Mouse (Mus musculus) liver, embryonic 18 days (tissue): ENCODE data around the gene Aimp2. TPM values are rescaled to one million over a fixed set of nuclear protein-coding genes. Genes with fewer than 3 reads are reported as not detected.

Experiments
- polyA plus RNA-seq: library from polyadenylated mRNA; depleted of rRNA; stranded (reverse); fragments of >200 nt; gene quantifications from 2 replicates; pipeline ENCODE4 v1.2.3, GENCODE M21; 2012; rRNA removed

Gene Aimp2
- 25.6 and 27.3 TPM in 2 replicates for polyA plus RNA-seq

DNA sequence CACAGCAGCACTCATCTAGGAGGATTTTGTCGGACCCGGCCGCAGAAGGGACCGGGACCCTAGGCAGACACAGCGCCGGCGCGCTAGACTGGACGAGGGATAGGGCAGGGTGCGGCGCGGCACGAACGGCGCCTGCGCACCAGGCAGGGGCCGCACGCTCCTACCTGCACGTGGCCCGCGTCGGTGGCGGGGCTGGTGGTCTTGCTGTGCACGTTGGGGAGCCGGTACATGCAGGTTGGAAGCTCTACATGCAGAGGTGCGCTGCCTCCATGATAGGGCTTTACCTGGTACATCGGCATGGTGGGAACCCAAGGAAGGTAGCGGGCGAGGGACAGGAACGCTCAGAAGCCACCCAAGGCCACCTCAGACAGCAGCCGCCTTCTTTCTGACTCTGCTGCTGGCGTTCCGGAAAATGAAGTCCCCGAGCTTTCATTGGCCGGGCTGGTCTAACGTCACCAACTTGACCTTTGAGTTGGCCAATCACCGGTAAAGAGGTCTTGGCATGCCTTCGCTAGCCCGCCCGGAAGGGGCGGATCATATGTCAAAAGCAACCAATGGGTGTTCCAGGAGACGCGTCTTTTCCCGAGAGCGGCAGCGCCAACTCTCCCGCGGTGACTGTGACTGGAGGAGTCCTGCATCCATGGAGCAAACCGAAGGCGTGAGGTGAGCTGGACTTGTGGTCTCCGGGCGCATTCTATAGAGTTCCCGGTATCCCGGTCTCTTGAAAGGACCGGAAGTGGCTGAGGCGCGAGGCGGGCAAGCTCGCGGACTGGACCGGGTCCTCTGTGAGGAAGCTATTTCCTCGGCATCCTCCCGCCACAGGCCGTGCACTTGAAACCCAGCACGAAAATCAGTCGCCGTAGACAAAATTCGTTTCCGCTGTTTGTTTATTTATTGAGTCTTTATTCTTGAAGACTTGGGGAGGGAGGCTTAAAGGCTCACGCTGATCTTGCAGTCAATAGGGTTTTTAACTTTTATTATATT lies at the start of gene Aimp2, which contains the start of gene Pms2:
Gene Aimp2, minus strand, starts transcription at position 431 of the 984 bp plus-strand sequence.
Gene Pms2, plus strand, starts transcription at position 548 of the 984 bp plus-strand sequence.

GRCm38 (mm10) chr5:143932831-143933230 lies 23.2 kb upstream of the Aimp2 start, which contains the start of gene Rsph10b:
Gene Rsph10b, plus strand, starts transcription at chr5:143933035.

DNA sequence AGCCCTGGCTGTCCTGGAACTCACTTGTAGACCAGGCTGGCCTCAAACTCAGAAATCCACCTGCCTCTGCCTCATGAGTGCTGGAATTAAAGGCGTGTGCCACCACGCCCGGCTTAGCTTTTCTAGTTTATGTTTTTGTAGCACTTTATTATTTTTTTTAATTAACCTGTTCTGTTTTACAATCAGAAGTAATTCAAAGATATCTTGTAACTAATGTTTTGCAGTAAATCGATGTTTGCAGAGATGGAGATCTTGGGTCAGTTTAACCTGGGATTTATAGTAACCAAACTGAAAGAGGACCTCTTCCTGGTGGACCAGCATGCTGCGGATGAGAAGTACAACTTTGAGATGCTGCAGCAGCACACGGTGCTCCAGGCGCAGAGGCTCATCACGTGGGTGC lies 18.2 kb upstream of the Aimp2 start, which contains the start of gene Gm42421:
Gene Gm42421, plus strand, starts transcription at position 301 of the 400 bp plus-strand sequence.

GRCm38 (mm10) chr5:143897635-143898330 lies 11.9 kb downstream of the Aimp2 start, which contains the start of gene Ankrd61:
Gene Ankrd61, minus strand, starts transcription at chr5:143897685.

Other genes with a start within 250 kb of the Aimp2 start
- gene Usp42, start 177.6 kb downstream of the Aimp2 start, polyA plus RNA-seq, result 1.5 and 1.6 TPM in 2 replicates
- gene Eif2ak1, start 92.1 kb downstream of the Aimp2 start, polyA plus RNA-seq, result 25.5 and 25.9 TPM in 2 replicates
- gene Ankrd61, start 12.2 kb downstream of the Aimp2 start, polyA plus RNA-seq, result 0.03 TPM in 1 of 2 replicates, not detected in the other
- 3.8 and 3.9 TPM in 2 replicates for gene Pms2, start 117 bp upstream of the Aimp2 start, polyA plus RNA-seq
- gene Gm42421, start 18.3 kb upstream of the Aimp2 start, polyA plus RNA-seq, result 0.25 and 0.58 TPM in 2 replicates
- gene Rsph10b, start 23.2 kb upstream of the Aimp2 start, polyA plus RNA-seq, result 0.24 and 0.32 TPM in 2 replicates
- gene Ccz1, start 105.0 kb upstream of the Aimp2 start, polyA plus RNA-seq, result 16.8 and 17.8 TPM in 2 replicates
- gene Ocm, start 116.8 kb upstream of the Aimp2 start, polyA plus RNA-seq, result not detected in 2 replicates
- 2.0 and 2.4 TPM in 2 replicates for gene Lmtk2, start 190.6 kb upstream of the Aimp2 start, polyA plus RNA-seq